Mouse (Mus musculus) v-Abl transformed pro-B cells (cell line): ENCODE data around the gene Btnl2.

Source experiments
- in situ Hi-C, 2 experiments: fragments of 400-800 bp; cut with MboI; formaldehyde crosslinking; loops; one replicate each; pipeline ENCODE4 v1.15.1; 2025; ENCODE audit not compliant: unreplicated experiment in 2 of 2

The Btnl2 gene

DNA sequence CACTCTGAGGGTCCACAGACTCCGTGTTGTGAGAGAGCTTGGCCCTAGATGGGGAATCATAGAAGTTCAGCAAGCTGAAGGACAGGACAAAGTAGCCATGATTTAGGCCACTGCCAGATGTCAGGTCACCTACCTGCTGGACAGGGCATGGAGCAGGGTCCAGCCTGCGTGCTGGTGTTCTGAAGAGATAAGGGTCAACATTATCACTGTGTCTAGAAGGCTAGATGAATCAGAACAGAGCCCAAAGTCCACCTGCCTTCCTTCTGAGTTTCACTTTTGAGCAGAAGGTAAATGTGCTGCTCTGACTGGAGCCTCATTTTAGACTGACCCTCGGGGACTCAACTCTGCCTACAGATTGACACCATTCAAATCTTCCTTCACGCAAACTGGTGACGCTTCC is at the start of gene Btnl2:
Btnl2 (plus strand) TSS at position 284 of the 400 bp plus-strand sequence.
- in situ Hi-C loops = loop anchor here in 1 of 2 experiments (10.0 kb wide), 1 partner anchor 180 kb away; no protein-coding TSS in a partner anchor

DNA sequence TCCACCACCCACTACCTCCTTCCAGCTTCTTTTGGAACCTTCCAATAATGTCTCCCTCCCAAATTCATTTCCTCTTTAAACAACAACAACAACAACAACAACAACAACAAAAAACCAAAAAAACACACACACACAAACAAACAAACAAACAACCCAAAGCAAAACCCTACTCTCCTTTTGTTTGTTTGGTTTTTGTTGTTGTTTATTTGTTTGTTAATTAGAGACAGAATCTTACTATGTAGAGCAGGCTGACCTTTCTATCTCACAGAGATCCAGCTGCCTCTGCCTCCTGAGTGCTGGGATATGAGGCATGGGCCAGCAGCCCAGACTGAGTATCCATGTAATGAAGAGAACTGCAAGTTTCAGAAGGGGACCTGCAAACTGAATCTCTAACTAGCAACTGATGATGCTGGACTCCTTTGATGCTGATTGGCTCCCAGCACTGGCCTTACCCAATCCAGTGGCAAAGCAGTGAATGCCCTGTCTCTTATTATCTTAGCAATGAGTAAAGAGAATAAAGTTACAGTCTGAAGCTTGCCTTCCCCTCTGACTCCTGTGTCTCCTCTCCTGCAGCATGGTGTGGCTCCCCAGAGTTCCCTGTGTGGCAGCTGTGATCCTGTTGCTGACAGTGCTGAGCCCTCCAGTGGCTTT is 49.1 kb upstream of the Btnl2 start, which contains the start of gene H2-Eb1:
H2-Eb1 (plus strand) TSS at position 488 of the 651 bp plus-strand sequence.
- in situ Hi-C loops = loop anchor here in 1 of 2 experiments (5.0 kb wide), 1 partner anchor 43 kb away; no protein-coding TSS in a partner anchor

DNA sequence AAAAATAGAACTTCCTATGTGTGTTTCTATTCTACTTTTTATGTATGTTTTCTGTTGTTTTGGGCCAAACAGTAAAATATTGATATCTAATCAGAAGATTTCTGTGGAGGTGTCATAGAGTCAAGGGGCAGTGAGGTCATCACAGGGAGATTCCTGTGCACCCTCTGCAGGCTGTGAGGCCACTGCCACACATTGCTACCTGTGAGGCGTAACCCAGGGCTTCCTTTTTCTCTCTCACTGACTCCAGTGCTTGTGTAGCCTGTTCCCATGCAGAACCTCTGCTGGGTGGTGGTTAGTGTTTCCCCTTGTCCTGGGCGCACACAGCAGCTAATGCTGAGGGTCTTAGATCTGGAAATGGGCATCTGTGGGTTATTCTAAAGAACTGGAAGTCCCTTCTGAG is 48.2 kb upstream of the Btnl2 start:
- in situ Hi-C loops = loop anchor here in 1 of 2 experiments (5.0 kb wide), 1 partner anchor 44 kb away; no protein-coding TSS in a partner anchor

DNA sequence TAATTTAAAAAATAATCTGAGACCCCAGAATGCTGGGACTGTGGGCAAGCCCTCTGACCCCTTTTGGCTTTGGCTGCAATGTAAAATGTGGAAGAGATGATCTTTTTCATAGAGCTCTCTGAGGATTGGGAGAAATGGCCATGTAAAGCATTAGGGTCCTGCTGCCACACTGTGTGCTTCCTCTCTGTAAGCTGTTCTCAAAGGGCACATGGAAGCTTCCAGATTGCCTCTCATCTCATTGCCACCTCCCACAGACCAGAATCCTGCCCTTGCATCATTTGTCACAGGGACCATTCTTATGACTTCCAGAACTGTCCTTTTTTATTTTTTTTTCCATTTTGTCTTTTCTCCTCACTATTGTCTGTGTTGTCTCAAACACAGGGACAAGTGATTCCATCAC is 47.4 kb upstream of the Btnl2 start:
- in situ Hi-C loops = loop anchor here in 1 of 2 experiments (5.0 kb wide), 1 partner anchor 45 kb away; no protein-coding TSS in a partner anchor

DNA sequence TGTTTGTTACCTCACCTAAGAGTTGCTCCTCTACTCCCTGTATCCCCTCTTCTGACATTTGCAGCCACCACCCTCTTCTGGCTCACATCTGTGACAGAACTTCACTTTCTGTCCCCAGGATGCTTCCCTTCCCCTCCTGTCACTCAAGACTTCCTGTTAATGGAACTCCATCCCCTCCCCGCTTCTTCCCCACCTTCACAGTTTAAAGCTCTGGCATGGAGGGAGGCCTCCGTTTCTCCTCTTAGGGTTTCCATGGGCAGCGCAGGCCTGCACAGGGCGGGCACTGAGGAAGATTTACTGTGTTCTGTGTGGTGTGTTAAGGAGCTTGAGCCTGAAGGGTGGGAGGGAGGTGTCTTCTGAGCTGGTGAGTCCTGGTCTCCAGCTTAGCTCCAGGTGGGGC is 46.5 kb upstream of the Btnl2 start:
- in situ Hi-C loops = loop anchor here in 1 of 2 experiments (5.0 kb wide), 1 partner anchor 46 kb away; no protein-coding TSS in a partner anchor

DNA sequence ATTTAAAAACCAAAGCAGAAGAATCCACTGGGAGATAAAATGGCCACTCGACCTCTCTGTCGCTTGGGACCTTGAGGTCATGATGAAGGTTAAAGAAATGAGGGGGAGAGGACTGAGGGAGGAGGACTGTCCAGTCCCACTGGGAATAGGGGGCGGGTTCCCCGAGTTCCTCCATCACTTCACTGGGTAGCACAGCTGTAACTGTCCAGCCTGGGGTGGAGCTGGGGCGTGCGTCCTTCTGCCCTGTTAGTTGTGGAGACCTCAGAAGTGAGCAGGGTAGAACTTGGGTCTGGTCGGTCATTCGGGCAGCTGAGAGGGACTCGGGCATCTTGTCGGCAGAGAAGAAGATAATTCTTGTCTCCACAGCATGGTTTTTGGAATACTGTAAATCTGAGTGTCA is 45.4 kb upstream of the Btnl2 start:
- in situ Hi-C loops = loop anchor here in 1 of 2 experiments (5.0 kb wide), 1 partner anchor 47 kb away; no protein-coding TSS in a partner anchor

DNA sequence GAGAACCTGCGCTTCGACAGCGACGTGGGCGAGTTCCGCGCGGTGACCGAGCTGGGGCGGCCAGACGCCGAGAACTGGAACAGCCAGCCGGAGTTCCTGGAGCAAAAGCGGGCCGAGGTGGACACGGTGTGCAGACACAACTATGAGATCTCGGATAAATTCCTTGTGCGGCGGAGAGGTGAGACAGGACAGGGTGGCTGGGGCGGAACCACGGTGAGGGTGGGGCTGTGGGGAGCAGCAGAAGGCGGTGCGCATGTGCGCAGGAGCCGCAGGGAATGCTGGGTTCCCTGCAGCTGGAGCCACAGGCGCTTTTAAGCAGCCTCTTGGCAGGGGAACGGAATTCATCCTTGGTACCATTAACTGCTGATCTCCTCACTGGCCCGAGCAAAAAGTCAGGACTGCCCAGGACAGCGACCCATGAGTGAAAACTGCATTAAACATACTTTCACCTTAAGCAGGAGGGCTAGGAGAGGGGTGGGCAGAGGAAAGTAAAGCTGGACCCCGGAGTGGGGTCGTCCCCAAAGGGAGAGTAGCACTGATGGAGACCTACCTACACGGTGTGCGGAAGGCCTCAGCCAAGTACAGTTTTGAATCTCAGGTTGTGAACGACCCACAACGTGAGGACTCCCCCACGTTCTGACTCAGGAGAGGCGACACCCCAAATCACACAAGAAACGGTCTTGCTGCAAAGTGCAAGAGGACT is 44.8 kb upstream of the Btnl2 start:
- in situ Hi-C loops = loop anchor here (5.0 kb wide), 2 partner anchors 37 to 48 kb away; no protein-coding TSS in a partner anchor

DNA sequence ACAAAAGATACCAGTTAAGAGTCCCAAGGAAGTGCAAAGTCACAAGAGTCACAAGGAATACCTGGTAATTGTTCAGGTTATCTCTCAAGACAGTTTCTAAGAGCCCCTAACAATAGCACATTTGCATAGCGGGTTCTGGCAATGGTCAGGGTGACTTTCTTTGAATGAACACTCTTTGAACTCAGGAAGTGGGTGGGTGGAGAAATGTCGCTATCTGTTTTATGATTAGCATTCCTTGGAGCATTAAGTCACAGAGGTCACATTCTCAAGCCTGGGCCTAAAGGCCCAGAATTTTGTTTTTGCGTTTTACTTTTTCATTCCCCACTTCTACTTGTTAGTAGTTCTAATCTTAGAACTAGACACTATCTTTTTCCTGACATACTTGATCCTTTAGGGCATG is 44.1 kb upstream of the Btnl2 start:
- in situ Hi-C loops = loop anchor here in 1 of 2 experiments (5.0 kb wide), 1 partner anchor 37 kb away; no protein-coding TSS in a partner anchor

DNA sequence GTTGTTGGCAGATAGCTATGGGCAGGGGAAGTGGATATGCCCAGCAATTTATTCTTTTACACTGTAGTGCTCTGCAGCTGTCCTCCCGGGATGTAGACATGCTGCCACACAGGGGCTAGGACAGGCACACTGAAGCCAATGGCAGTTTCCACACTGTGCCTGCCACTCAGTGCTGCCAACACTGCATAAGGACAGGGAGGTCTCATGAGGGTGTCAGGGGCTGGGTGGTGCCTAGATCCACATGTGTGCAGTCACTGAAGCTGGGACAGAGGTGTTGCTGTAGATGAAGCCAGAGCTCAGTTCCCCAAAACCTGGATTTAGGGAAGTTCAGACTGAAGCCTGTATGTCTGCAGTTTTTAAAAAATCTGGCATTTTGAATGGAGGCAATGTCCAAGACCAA is 42.4 kb upstream of the Btnl2 start:
- in situ Hi-C loops = loop anchor here in 1 of 2 experiments (5.0 kb wide), 1 partner anchor 35 kb away; no protein-coding TSS in a partner anchor

DNA sequence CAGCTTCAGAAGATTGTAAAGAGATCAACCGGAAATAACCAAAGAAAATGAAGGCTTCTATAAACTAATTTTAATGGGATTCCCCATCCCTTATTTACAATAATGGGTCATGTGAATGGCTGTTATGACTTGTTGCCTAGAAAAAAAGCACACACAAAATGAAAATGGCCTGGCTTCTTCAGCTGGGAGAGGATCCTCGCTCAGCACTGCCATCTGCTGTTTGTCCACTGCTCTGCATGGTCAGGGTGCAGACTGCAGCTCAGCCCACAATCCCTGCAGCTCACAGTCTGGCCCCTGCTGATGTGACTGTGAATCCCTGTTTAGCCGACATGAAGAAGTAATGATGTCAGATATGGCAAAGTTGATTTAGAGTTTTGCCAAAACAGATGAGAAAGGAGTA is 41.2 kb upstream of the Btnl2 start:
- in situ Hi-C loops = loop anchor here in 1 of 2 experiments (5.0 kb wide), 1 partner anchor 34 kb away; no protein-coding TSS in a partner anchor

DNA sequence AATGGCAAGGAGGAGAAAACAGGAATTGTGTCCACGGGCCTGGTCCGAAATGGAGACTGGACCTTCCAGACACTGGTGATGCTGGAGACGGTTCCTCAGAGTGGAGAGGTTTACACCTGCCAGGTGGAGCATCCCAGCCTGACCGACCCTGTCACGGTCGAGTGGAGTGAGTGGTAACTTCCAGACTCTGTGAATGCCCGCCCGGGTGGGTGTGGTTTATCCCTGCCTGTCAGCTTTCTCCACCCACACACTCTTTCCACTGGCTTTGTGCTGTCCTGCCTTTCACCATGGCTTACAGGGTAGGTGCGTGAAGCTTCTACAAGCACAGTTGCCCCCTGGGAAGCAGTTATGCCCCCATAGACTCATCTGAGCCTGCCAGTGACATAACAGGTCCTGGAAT is 40.3 kb upstream of the Btnl2 start:
- in situ Hi-C loops = loop anchor here in 1 of 2 experiments (5.0 kb wide), 1 partner anchor 33 kb away; no protein-coding TSS in a partner anchor

DNA sequence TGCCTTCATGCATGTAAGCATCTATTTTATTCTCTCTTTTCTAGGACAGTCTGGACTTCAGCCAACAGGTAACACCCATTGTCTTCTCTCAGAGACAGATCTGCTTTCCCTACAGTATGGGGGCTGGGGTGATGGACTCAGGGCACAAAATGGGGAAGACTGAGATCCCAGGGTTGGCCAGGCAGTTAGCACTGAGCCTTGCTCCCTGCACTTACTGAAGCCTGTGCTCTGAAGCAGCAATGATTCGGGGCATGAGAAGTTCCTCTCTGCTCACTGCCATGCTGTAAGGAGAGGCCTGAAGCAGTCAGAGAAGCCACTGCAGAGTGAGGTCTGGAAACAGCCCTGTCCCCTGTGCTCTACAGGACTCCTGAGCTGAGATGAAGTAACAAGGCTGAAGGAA is 39.1 kb upstream of the Btnl2 start:
- in situ Hi-C loops = no loop called here

DNA sequence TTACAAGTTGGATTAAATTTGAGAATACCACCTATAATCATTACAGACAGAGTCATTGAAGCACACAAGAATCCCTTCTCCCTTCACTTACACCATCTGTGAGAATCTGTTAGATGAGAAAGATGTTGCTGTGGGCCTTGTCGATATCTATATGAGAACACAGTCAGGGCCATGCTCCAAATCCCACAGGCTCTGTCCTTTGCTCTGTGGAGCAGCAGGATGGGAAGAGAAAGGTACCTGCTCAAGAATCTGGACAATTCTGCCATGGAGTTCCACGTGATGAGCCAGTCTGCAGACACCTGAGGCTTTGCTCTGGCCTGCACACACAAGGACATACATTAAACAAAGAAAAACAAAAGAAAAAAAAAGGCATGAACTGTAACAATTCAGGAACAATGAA is 37.9 kb upstream of the Btnl2 start:
- in situ Hi-C loops = no loop called here

DNA sequence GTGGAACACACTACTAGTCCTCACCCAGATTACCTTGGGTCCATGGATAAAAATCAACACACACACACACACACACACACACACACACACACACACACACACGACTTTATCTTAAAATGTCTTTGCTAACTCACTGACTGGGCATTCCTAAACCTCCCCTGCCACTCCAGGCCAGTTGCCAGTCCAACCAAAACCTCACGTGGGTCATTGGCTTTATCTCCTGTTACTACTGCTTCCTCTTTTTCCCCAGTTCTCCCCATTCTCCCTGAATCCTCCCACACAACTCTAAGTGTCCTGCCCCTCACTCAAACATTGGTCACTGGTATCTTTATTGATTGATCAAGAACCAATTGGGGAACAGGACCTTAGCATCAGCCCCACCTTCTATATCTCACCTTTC is 37.3 kb upstream of the Btnl2 start:
- in situ Hi-C loops = no loop called here

DNA sequence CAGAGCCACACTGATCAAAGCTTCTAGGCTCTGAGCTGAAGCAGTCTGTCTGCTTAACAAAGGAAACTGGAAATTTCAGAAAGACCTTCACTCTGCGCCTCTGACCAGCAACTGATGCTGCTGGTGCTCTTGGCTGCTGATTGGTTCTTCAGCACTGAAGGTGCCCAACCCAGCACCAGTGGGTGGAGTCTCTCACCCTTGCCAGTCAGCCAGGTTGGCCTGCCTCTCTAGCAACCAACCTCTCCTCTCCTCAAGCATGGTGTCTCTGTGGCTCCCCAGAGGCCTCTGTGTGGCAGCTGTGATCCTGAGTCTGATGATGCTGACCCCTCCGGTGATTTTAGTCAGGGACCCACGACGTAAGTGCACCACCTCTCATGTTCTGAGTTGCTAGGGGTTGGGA is 29.2 kb upstream of the Btnl2 start, which contains the start of gene H2-Eb2:
H2-Eb2 (plus strand) TSS at position 230 of the 400 bp plus-strand sequence.
- in situ Hi-C loops = no loop called here

DNA sequence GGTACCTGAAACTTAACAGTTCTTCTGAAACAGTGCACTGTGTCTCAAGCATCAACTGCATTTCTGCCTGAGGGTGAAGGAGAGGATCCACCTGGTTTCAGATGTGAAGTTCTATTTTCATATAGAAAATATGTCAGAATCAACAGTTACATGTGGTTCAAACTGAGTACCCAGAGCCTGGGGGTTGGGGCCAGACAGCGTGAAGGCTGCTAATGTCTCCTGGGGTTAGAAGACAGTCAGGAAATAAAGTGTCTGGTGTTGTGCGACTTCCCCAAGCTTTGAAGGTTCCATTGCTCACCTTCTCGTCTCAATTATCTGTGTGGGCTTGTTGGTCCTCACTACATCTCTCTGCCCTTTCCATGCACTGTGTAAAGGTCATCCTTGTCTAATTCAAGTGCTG is 28.2 kb upstream of the Btnl2 start:
- in situ Hi-C loops = no loop called here

DNA sequence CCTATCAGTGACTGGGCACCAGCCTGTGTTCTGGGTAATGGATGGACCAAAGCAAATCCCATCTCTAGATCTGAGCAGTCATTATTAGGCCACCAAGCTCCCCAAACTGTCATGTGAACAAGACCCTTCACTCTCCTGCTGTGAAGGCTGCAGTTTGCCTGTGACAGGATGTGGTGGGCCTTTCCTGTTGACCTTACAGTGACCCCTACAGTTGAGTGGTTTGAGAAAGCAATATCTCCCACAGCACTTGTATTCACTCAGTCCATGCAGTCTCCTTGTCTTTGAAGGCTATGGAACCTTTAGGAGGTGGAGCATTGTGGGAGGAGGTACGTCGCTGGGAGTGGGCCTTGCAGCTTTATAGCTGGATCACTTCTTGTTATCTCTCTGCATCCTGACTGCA is 24.8 kb upstream of the Btnl2 start:
- in situ Hi-C loops = no loop called here

DNA sequence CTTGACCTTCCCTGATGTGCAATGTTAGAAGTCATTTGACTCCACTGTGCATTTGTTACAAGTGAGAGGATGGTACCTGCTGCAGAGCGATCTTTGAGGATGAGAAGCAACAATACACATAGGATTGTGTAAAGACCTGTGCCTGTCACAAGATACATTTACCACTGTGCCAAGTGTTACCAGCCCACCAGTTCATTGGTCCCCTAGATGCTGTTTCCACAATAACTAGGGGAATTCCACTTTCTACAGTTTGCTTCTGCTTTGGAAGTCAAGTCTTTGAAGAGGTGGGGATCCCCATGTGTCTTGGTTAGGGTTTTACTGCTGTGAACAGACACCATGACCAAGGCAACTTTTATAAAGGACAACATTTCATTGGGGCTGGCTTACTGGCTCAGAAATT is 23.4 kb upstream of the Btnl2 start:
- in situ Hi-C loops = no loop called here

DNA sequence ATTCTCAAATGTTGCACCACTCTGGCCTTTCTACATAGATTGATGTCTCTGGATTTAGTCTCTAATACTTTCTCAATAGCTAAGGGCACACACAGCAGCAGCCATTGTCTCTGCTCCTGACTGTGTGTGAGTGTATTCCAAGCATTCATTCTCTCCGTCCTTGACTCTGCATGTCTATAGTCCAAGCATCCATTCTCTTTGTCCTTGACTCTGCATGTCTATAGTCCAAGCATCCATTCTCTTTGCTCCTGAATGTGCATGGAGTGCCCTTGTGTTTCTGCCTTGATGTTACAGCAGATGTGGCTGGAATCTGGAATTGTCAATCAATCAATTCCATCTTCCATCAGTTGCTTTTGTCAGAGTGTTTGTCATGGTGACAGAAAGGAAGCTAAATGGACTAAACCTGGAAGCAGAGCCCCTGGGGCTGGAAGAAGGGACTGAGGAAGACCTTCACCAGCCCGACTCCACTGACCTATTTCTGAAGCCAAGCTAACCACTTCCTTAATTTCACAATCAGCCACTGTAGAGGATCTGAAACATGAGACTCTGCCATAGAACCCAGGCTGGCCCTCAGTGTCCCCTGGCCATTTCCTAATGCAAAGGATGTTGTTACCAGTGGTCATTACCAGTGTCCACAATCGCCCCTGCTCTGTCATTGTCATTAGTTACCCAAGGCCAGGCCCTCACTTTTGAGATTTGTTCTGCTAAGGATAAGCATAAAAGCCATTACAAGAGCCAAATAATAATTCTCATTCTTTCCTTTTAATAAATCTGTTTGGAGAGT is 13.8 kb upstream of the Btnl2 start:
- in situ Hi-C loops = no loop called here

DNA sequence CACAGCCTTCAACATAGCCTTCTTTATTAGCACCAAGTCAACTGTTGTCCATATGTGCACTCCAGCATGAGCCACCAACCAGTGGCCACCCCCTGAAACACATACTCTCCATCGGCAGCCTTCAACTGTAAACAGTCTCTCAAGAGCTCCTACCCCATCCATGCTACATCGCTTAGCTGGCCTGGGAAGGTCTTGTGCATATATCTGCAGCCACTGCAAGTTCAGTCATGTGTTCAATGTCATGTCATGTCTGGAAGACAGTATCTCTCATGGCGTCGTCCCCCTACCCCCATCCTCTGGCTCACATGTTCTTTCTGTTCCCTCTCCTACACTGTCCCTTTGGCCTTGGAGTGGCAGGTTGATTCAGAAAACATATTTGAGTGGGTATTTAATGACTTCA is 9.7 kb upstream of the Btnl2 start:
- in situ Hi-C loops = loop anchor here (5.0 kb wide), 3 partner anchors 33 to 98 kb away; partner anchors contain the start of gene H2-Ab1 (in 1 of the 2)
